Mouse (Mus musculus) liver, postnatal 0 days (tissue): ENCODE results near the gene Podn. TPM values are rescaled to one million over a fixed set of nuclear protein-coding genes. Genes with fewer than 3 reads are reported as not detected.

Source experiments
- ATAC-seq: fragments of 200-750 bp; cut with Nextera tagmentation; 2 replicates; pipeline ENCODE4 v1.8.0; 2017; ENCODE audit warnings: mild to moderate bottlenecking, moderate library complexity
- DNase-seq: peaks from one replicate; pipeline ENCODE4 v3.0.0-alpha.2; 2016
- H3K27ac ChIP-seq: fragments of 300-500 bp; sonication (generic); 2 replicates; pipeline ENCODE4 v1.5.1; 2014; ENCODE audit warnings: antibody characterized with exemption, moderate library complexity, mild to moderate bottlenecking, low read depth
- H3K27me3 ChIP-seq: fragments of 300-500 bp; sonication (generic); 2 replicates; pipeline ENCODE4 v1.6.1; 2014; ENCODE audit warnings: low read length, control low read depth, mixed read lengths; ENCODE audit not compliant: insufficient read depth
- H3K36me3 ChIP-seq: fragments of 300-500 bp; sonication (generic); replicated peaks from 2 replicates; pipeline ENCODE4 v1.6.1; 2014; ENCODE audit warnings: mild to moderate bottlenecking, control low read depth, low read length, moderate library complexity, mixed read lengths; ENCODE audit not compliant: insufficient read depth
- H3K4me1 ChIP-seq: fragments of 300-500 bp; sonication (generic); 2 replicates; pipeline ENCODE4 v1.6.1; 2014; ENCODE audit warnings: antibody characterized with exemption, mild to moderate bottlenecking, control low read depth; ENCODE audit not compliant: insufficient read depth
- H3K4me2 ChIP-seq: fragments of 300-500 bp; sonication (generic); 2 replicates; pipeline ENCODE4 v1.6.1; 2014; ENCODE audit warnings: low read depth, mild to moderate bottlenecking, low read length, moderate library complexity, mixed read lengths
- H3K4me3 ChIP-seq: fragments of 300-500 bp; sonication (generic); 2 replicates; pipeline ENCODE4 v1.5.1; 2014; ENCODE audit warnings: low read depth, low read length
- H3K9ac ChIP-seq: fragments of 300-500 bp; sonication (generic); replicated peaks from 2 replicates; pipeline ENCODE4 v1.6.1; 2014; ENCODE audit warnings: mild to moderate bottlenecking, moderate library complexity
- H3K9me3 ChIP-seq: fragments of 300-500 bp; sonication (generic); 2 replicates; pipeline ENCODE4 v1.6.1; 2016; ENCODE audit warnings: mild to moderate bottlenecking, control low read depth, low read length, mixed read lengths
- CTCF ChIP-seq: sonication (generic); IDR thresholded peaks from 2 replicates; pipeline ENCODE4 v1.5.1; 2016; ENCODE audit warnings: antibody characterized with exemption, low read depth
- EP300 ChIP-seq: IDR thresholded peaks from 2 replicates; pipeline ENCODE4 v1.6.1; 2016; ENCODE audit warnings: antibody characterized with exemption, low read depth, mild to moderate bottlenecking
- WGBS: fragments of 180-500 bp; shearing (Covaris S2); extraction: QIAGEN DNeasy Blood & Tissue Kit; methylation state at CpG from one replicate; pipeline ENCODE4 v1.1.7; 2014; ENCODE audit not compliant: insufficient replicate concordance; 5-methylcytosine and 5-hydroxymethylcytosine counted together
- polyA plus RNA-seq: library from polyadenylated mRNA; unstranded; fragments of >200 nt; fragmentation: Nextera tagmentation; extraction: Ambion mirVana; gene quantifications from 2 replicates; pipeline ENCODE4 v1.2.1, GENCODE M21; 2015

The Podn gene
- polyA plus RNA-seq, 1 experiment from 2014 or later = 0.43 TPM

- H3K27ac ChIP-seq = no peak overlapping the region
- H3K4me3 ChIP-seq = no peak overlapping the region
- DNase-seq (no peak), ATAC-seq (no peak)
- no peaks in the 10 kb centered on the region for H3K4me1 ChIP-seq
- no peak for TF ChIP-seq EP300
- H3K9me3 ChIP-seq = no peaks in the 10 kb centered on the region
- 66% methylated on average over 8 of the region's 8 CpGs for WGBS
- no peaks in the 10 kb centered on the region for H3K27me3 ChIP-seq
- no peak overlapping the region for H3K9ac ChIP-seq
- no peak overlapping the region for H3K4me2 ChIP-seq
- no peaks in the 10 kb centered on the region for H3K36me3 ChIP-seq
These were observed 87.7 kb downstream of the Podn start for GRCm38 (mm10) chr4:108008541-108008940.

DNA sequence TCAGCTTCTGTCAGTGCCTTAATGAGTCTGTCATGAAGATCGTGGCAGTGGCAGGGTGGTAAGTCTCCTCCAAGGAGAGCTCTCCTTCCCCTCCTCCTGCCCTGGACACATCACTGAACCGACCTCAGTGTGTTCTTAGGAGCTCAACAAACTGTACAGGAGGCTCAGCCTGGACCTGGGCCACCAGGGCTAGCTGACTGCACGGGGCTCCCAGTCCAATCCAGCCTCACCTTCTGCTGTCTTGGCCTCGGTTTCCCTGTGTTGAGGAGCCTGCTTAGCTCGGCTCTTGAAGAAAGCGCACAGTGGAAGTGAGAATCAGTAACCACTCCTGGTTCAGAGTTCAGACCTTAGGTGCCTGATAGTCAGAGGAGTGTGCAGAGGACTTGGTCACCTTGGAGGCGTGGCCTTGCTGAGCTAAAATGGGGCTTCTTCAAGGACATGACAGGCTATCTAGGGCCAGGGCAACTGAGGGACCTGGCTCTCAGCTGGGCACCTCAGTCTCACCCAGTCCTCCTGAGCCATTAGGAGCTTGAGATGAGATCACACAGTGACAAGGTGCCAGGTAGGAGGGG, 88.6 kb downstream of the Podn start:
- Histone ChIP-seq H3K4me3 (no peak overlapping the region), H3K4me1 (no peaks in the 10 kb centered on the region), H3K9ac (no peak overlapping the region), H3K36me3 (no peaks in the 10 kb centered on the region), H3K27ac (no peak overlapping the region), H3K4me2 (no peak overlapping the region), H3K9me3 (no peaks in the 10 kb centered on the region), H3K27me3 (no peaks in the 10 kb centered on the region)
- 65% methylated on average over 7 of the region's 7 CpGs for WGBS
- no peak for ATAC-seq
- DNase-seq = no peak
- TF ChIP-seq EP300 (no peak), CTCF (no peak)

- Histone ChIP-seq H3K4me2 (no peak overlapping the region), H3K9me3 (no peaks in the 10 kb centered on the region), H3K4me1 (no peaks in the 10 kb centered on the region), H3K27ac (no peak overlapping the region), H3K4me3 (no peak overlapping the region), H3K27me3 (no peaks in the 10 kb centered on the region), H3K36me3 (no peaks in the 10 kb centered on the region), H3K9ac (no peak overlapping the region)
- DNase-seq (no peak), ATAC-seq (no peak)
- 66% methylated on average over 7 of the region's 7 CpGs for WGBS
- TF ChIP-seq EP300 = no peak
- no peak for TF ChIP-seq CTCF
These were observed 90.9 kb downstream of the Podn start for GRCm38 (mm10) chr4:108005328-108005727.

DNA sequence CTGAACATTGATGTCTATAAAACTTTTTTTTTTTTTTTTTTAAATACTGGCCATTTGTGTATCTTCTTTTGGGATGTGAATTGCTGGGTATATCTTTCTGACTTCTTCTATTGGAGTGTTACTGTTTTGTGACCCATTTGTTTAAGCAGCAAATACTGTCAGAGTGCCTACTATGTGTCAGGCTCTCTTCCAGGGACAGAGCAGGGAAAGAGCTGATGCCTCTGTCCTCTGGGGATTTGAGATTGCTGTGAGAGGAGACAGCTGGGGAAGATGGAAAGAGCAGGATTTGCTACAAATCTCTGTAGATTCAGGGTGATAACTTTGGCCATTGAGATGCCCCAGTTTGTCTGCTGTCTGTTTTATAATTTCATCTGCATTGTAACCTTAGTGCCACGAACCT, 96.9 kb downstream of the Podn start:
- no peaks in the 10 kb centered on the region for H3K4me1 ChIP-seq
- no peaks in the 10 kb centered on the region for H3K36me3 ChIP-seq
- H3K9me3 ChIP-seq = no peaks in the 10 kb centered on the region
- no peak overlapping the region for H3K27ac ChIP-seq
- no peaks in the 10 kb centered on the region for H3K27me3 ChIP-seq
- 76% methylated on average over 1 of the region's 1 CpGs for WGBS
- ATAC-seq = no peak
- no peak overlapping the region for H3K4me2 ChIP-seq
- TF ChIP-seq EP300 (no peak), CTCF (no peak)
- no peak overlapping the region for H3K4me3 ChIP-seq
- DNase-seq = no peak
- H3K9ac ChIP-seq = no peak overlapping the region

DNA sequence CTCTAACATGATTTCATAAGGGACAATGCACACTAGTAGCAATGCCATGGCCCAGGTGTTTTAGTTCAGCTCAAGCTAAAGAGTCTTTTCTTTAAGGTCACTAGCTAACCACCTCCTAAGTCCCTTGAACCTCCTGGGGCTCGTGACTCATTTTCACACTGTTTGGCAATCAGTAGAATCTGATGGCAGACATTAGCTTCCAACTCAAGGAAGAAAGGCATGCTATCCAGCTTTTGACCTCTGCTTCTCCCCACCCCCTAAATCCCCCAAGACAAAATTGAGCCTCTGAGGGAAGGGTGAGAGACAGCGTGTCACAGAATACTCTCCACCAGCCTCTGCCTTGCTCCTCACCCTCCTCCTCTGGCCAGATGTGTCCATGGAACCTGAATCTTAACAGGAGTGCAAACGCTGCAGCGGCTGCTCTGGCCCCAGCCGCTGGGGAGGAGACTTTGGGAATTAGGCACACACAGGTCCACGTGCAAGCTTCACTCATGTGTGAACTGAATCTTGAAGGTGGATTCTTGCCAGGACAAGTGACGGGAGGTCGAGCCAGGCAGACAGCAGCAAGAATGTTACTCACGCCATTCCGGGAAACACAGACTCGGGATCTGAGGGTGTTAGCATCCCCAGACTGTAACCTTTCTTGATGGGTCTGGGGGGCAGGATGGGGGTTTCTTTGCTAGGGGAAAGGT, 97.5 kb downstream of the Podn start:
- no peak for ATAC-seq
- WGBS = 66% methylated on average over 11 of the region's 11 CpGs
- H3K9me3 ChIP-seq = no peaks in the 10 kb centered on the region
- H3K36me3 ChIP-seq = no peaks in the 10 kb centered on the region
- no peaks in the 10 kb centered on the region for H3K27me3 ChIP-seq
- DNase-seq = no peak
- no peak overlapping the region for H3K4me2 ChIP-seq
- TF ChIP-seq CTCF (no peak), EP300 (no peak)
- no peak overlapping the region for H3K4me3 ChIP-seq
- no peak overlapping the region for H3K27ac ChIP-seq
- H3K9ac ChIP-seq = no peak overlapping the region
- no peaks in the 10 kb centered on the region for H3K4me1 ChIP-seq

GRCm38 (mm10) chr4:107996418-107996986, 99.7 kb downstream of the Podn start:
- no peak overlapping the region for H3K9ac ChIP-seq
- H3K36me3 ChIP-seq = no peaks in the 10 kb centered on the region
- no peaks in the 10 kb centered on the region for H3K9me3 ChIP-seq
- no peak overlapping the region for H3K4me3 ChIP-seq
- no peaks in the 10 kb centered on the region for H3K4me1 ChIP-seq
- no peak overlapping the region for H3K4me2 ChIP-seq
- no peak for DNase-seq
- no peaks in the 10 kb centered on the region for H3K27me3 ChIP-seq
- no peak for ATAC-seq
- WGBS = 91% methylated on average over 9 of the region's 9 CpGs
- no peak for TF ChIP-seq CTCF
- no peak for TF ChIP-seq EP300
- H3K27ac ChIP-seq = no peak overlapping the region
